Mouse (Mus musculus) T-helper 17 cell (primary cell): ENCODE measurements around the gene Lrrc28.

ENCODE experiments used
- in situ Hi-C, 2 experiments: fragments of 300-600 bp; cut with MboI, MseI; formaldehyde crosslinking; loops; 1 replicate in 1 of 2; 2 replicates in 1 of 2; pipeline ENCODE4 v1.15.1; 2025; ENCODE audit warnings: high pct_unique_total_duplicates in 2 of 2

Gene Lrrc28

GRCm38 (mm10) chr7:67647277-67647676, 2.2 kb upstream of the Lrrc28 start, which contains the start of gene Ttc23:
Ttc23 (plus strand) TSS chr7:67647410.
- in situ Hi-C loops: loop anchor here in 1 of 2 experiments (10.0 to 25.0 kb wide), 2 partner anchors 810 to 962 kb away; partner anchors contain the start of genes Adamts17, Asb7 and Lins1

- in situ Hi-C loops: loop anchor here in 1 of 2 experiments (10.0 to 25.0 kb wide), 2 partner anchors 809 to 961 kb away; partner anchors contain the start of genes Adamts17, Asb7 and Lins1
Observed at GRCm38 (mm10) chr7:67646131-67646530, 1.1 kb upstream of the Lrrc28 start.

DNA sequence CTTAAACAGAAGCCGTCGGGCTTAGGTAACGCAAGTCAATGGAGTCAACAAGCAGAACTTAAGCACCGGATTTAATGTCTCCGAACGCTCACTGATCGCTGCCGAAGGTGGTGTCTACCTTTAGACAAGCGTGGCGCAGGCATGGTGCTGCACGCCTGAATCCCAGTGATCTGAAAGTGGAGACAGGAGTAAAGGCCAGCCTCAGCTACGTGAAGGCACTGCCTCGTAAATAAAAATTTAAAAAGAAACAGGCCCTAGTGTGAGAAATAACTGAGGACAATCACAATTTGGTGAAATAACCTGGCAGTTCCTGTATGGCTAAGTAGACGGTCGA, 580 bp upstream of the Lrrc28 start:
- in situ Hi-C loops: loop anchor here in 1 of 2 experiments (10.0 to 25.0 kb wide), 2 partner anchors 808 to 961 kb away; partner anchors contain the start of genes Adamts17, Asb7 and Lins1

DNA sequence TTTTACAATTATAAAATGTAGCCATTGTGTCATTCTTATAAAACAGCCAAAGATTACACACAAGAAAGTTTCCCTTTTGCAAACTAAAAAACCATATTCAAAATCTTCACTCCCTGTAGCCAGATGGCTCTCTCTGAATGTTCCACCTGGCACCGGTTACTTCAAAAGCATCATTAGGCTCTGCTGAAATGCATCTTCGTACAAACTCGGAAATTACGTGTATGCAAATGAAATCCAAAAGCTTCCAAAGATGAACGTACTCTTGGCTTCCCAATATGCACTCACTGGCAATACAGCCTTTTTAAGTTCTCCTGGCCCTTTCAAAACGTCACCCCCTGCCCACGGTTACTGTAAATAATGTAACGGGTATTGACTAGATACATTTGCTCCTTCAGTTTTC, 777 bp downstream of the Lrrc28 start:
- in situ Hi-C loops: loop anchor here in 1 of 2 experiments (10.0 to 25.0 kb wide), 2 partner anchors 807 to 959 kb away; partner anchors contain the start of genes Adamts17, Asb7 and Lins1

GRCm38 (mm10) chr7:67642955-67643354, 2.1 kb downstream of the Lrrc28 start:
- in situ Hi-C loops: loop anchor here in 1 of 2 experiments (10.0 to 25.0 kb wide), 2 partner anchors 806 to 958 kb away; partner anchors contain the start of genes Adamts17, Asb7 and Lins1

- in situ Hi-C loops: loop anchor here (5.0 to 25.0 kb wide), 4 partner anchors 262 to 934 kb away; partner anchors contain the start of gene Adamts17 (in 1 of the 2)
Observed at GRCm38 (mm10) chr7:67639006-67639405, 6.1 kb downstream of the Lrrc28 start.

DNA sequence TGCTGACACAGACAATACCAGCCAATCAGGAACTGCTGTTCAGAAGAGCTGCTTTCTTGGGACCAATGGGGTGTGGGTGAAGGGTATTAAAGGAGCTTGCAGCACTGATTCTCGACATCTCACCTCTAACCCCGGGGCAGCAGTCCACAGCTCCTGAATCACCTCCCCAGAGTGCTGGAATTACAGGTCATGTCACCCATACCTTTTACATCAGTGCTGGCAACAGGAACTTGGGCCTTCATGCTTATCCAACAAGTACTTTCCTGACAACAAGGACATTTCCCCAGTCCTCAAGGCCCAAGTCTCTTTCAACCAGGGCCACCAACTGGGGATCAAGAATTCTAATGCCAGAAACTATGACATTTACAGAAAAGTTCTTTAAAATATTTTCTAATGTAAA, 8.9 kb downstream of the Lrrc28 start:
- in situ Hi-C loops: loop anchor here (5.0 to 25.0 kb wide), 4 partner anchors 259 to 931 kb away; partner anchors contain the start of gene Adamts17 (in 1 of the 2)

DNA sequence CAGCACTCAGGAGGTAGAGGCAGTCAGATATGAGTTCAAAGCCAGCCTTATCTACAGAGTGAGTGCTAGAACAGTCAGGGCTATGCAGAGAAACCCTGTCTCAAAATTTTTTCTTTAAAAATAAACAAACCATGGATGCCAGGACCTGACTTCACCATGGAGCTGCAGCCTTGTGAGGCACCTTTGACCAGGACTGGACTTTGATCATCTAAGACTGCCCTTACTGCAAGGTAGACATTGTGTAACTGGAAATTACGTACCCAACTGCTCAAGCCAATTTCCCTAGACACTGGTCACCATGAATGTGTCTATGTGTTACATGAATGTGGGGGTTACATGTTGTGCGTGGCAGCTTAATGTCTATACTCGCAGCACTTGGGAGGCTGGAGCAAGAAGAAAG, 10.9 kb downstream of the Lrrc28 start:
- in situ Hi-C loops: loop anchor here (5.0 to 25.0 kb wide), 5 partner anchors 292 to 929 kb away; partner anchors contain the start of gene Adamts17 (in 1 of the 2)

GRCm38 (mm10) chr7:67632380-67632779, 12.7 kb downstream of the Lrrc28 start:
- in situ Hi-C loops: loop anchor here (5.0 to 25.0 kb wide), 5 partner anchors 290 to 928 kb away; partner anchors contain the start of gene Adamts17 (in 1 of the 2)

DNA sequence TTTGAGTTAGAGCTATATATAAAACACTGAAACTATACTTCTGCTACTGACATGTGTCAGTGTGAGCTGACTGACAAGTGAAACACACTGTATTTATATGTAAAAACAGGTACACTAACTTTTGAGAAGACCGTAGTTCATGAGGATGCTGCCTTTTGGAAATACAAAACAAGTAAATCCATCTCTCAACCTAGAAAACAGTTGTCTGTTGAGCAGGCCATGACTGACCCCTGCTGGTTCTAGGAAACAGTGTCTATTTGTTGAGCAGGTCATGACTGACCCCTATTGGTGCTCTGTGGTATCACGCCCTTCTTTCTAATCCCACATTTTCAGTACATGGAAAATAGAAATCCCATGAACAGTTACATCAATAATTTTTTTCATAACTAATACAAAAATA, 14.3 kb downstream of the Lrrc28 start:
- in situ Hi-C loops: loop anchor here (5.0 to 25.0 kb wide), 5 partner anchors 289 to 926 kb away; partner anchors contain the start of gene Adamts17 (in 1 of the 2)

- in situ Hi-C loops: loop anchor here (5.0 to 25.0 kb wide), 6 partner anchors 255 to 925 kb away; partner anchors contain the start of genes Adamts17 (in 1 of the 2) and Mef2a (in 1 of the 2)
Observed at GRCm38 (mm10) chr7:67629681-67630080, 15.4 kb downstream of the Lrrc28 start.

GRCm38 (mm10) chr7:67626671-67627070, 18.4 kb downstream of the Lrrc28 start:
- in situ Hi-C loops: loop anchor here in 1 of 2 experiments (10.0 to 25.0 kb wide), 2 partner anchors 252 to 789 kb away; partner anchors contain the start of genes Adamts17 and Mef2a

- in situ Hi-C loops: loop anchor here in 1 of 2 experiments (10.0 kb wide), 1 partner anchor 247 kb away; the partner anchor contains the start of gene Mef2a
Observed at GRCm38 (mm10) chr7:67622151-67622550, 22.9 kb downstream of the Lrrc28 start.

DNA sequence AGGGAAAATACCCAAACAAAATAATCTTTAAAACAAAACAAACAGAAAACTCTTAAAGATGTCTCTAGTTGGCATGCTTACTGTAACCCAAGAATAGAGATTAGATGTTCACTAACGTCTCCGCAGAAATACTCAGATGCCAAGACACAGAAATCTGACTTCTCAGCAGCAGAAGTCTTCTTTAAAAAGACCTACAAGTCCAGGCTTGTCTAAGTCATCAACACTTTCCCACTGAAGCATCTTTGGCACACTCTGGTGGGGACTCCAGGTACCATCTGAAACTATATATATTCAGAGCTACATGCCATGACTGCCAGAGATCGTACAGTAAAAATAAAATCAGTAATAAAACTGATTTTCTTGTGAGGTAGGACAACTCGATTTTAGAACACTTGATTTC, 25.2 kb downstream of the Lrrc28 start:
- in situ Hi-C loops: loop anchor here in 1 of 2 experiments (10.0 kb wide), 1 partner anchor 245 kb away; the partner anchor contains the start of gene Mef2a

DNA sequence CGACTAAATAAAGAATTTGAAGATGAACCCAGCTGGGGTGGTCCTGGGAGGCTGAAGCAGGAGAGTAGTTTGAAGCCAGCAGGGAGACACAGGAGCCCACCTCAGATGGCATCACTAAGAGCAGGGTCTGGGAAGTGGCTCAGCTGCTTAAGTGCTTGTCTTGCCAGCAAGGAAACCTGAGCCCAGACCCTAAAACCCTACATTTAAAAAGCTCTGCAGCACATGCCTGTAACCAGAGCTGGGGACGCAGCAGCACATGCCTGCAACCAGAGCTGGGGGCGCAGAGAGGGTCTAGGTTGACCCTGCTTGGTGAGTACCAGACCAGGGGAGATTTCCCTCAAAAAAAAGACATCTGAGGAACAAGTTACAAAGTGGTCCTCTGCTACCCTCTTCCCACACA, 26.8 kb downstream of the Lrrc28 start:
- in situ Hi-C loops: no loop called here

- in situ Hi-C loops: no loop called here
Observed at GRCm38 (mm10) chr7:67617646-67618045, 27.4 kb downstream of the Lrrc28 start.

DNA sequence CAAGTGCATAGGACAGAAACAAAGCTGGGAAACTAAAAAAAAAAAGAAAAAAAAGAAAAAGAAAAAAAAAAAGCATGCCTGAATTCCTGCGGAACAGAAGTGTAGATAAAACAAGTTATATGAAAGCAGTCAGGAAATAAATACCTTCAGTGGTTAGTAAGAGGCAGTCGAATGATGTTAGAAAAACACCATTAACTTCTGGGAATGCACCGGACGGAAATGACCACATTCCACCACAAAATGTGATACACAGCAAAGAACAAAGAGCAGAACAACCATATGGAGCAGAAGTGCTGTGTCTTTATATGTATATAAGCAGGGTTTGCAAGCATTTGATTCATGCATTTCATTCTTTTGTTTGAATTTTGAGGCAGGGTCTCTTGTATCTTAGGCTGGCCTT, 28.2 kb downstream of the Lrrc28 start:
- in situ Hi-C loops: no loop called here

GRCm38 (mm10) chr7:67614464-67614861, 30.6 kb downstream of the Lrrc28 start:
- in situ Hi-C loops: no loop called here

GRCm38 (mm10) chr7:67613795-67614463, 31.1 kb downstream of the Lrrc28 start:
- in situ Hi-C loops: no loop called here

GRCm38 (mm10) chr7:67608348-67609024, 36.6 kb downstream of the Lrrc28 start:
- in situ Hi-C loops: no loop called here

GRCm38 (mm10) chr7:67607669-67608347, 37.3 kb downstream of the Lrrc28 start:
- in situ Hi-C loops: no loop called here
